Mouse (Mus musculus) small intestine, adult 2 months (tissue): Measurements from ENCODE around the gene 1810037I17Rik.
A peak's percentile ranks its signal among the peaks of the same experiment; 100 is the strongest.

ENCODE experiments used
- CTCF ChIP-seq: fragments of 200-500 bp; IDR thresholded peaks from 2 replicates; pipeline ENCODE4 v1.5.1; 2012; ENCODE audit warnings: low read depth, mild to moderate bottlenecking, control low read depth, inconsistent platforms, low read length, moderate library complexity, mixed read lengths; ENCODE audit not compliant: insufficient replicate concordance, insufficient read length; ENCODE audit errors: extremely low read depth
- POLR2A ChIP-seq: fragments of 200-500 bp; IDR thresholded peaks from 2 replicates; pipeline ENCODE4 v1.6.1; 2012; ENCODE audit warnings: low read depth, mild to moderate bottlenecking, control low read depth, inconsistent platforms, low read length, moderate library complexity

GRCm38 (mm10) chr3:122903746-122904433, 20.1 kb upstream of the 1810037I17Rik start:
- TF ChIP-seq CTCF, result peak; percentile 70; the same call in 1 of the 2 replicates
- TF ChIP-seq POLR2A, result no peak
